Mouse (Mus musculus) brain, embryonic 14.5 days (tissue): ENCODE data around the gene Wbp1.

Source experiments
- CTCF ChIP-seq: fragments of 200-500 bp; IDR thresholded peaks from 2 replicates; pipeline ENCODE4 v1.5.1; 2012; ENCODE audit warnings: inconsistent platforms, mild to moderate bottlenecking, moderate library complexity, borderline replicate concordance; ENCODE audit not compliant: insufficient read depth, insufficient read length; ENCODE audit errors: extremely low read depth
- POLR2A ChIP-seq: fragments of 200-500 bp; IDR thresholded peaks from 2 replicates; pipeline ENCODE4 v1.6.1; 2012; ENCODE audit warnings: mild to moderate bottlenecking, inconsistent platforms, borderline replicate concordance; ENCODE audit not compliant: poor library complexity, insufficient read depth, insufficient read length, severe bottlenecking; ENCODE audit errors: extremely low read depth

DNA sequence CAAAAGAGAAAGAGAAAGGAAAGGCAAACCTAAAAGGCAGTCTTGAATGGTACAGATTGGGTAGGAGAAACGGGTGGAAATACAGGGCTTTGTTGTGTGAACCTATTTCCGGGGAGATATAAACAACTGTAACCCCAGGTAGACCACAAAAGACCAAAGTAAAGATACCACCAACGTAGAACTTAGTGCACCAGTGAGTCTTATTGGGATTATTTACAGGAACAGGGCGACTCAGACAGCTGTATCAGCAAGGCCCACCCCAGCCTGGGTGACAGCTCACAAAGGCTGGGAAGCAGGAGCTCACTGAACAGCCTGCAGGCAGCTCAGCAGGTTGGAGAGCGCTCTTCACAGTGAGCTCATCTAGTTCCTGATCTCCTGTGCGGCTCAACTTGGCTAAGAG, 25.4 kb downstream of the Wbp1 start:
- TF ChIP-seq POLR2A (no peak), CTCF (no peak)
